Mouse (Mus musculus) 3134 (cell line): Measurements from ENCODE around the gene Tigit.

Experiments
- DNase-seq: peaks from one replicate; pipeline ENCODE4 v3.0.0-alpha.2; 2011; ENCODE audit warnings: low spot score; ENCODE audit not compliant: insufficient read length; ENCODE audit errors: extremely low read depth

Tigit gene

DNA sequence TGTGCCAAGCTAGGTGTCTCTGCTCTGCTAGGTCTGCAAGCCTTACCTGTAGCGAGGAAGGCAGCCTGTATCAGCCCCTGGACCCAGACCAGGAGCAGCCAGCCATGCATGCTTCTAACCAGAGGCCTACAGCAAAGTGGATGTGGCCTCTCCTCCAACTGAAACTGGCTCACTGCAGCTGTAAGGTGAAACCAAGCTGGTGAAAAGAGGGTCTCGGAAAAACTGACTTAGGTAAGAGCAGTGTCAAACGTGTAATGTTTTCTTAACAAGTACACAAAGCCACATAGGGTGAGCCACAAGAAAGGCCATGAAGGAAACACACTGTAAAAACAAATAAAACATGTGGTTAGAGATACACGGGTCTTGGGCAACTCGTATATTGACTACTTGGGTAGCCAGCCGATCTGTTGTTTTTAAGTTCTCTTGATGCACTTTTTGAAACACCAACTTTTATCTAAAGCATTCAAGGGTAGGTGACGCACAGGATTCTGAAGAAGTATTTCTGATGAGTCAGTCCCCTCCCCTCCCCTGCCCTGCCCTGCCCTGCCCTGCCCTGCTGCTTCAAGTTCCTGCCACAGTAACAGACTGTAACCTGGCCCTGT, at the start of gene Tigit:
Gene Tigit (minus strand): TSS at position 169 of the 602 bp plus-strand sequence.
- DNase-seq, result peak; percentile 77

- no peak for DNase-seq
Measured at GRCm38 (mm10) chr16:43711361-43711760, 47.4 kb upstream of the Tigit start.

- DNase-seq, result no peak
Measured at GRCm38 (mm10) chr16:43710651-43711050, 46.7 kb upstream of the Tigit start.

- DNase-seq, result no peak
Measured at GRCm38 (mm10) chr16:43710134-43710475, 46.2 kb upstream of the Tigit start.

DNA sequence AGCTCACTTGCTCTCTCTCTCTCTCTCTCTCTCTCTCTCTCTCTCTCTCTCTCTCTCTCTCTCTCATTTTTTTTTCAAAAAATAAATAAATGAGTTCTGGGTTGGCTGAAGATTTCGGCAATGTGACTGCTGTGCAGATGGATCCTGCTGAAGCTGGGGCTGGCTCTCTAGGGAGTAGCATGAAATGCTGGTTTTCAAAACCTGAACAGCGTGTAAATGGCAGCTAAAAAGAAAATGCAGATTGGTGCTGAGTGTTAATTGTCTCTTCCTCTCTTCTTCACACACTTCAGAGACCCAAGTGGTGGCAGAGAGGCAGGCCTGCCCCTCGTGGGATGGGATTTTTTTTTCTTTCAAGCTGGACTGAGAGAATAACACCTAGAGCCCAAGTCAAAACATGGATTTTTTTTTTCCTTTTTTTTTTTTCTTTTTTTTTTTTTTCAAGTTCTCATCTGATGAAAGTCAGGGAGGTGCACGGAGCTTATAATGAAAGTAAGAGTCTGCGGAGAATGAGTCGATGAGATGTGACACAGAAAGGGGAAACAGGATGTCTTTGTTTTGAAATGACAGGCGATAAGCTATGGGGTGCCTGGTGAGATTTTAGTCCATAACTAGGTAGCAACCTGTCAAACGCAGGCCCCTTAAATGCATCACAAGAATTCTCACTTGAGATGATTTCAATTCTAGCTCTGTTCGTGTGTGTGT, 45.6 kb upstream of the Tigit start:
- no peak for DNase-seq

GRCm38 (mm10) chr16:43709062-43709413, 45.1 kb upstream of the Tigit start:
- no peak for DNase-seq

DNA sequence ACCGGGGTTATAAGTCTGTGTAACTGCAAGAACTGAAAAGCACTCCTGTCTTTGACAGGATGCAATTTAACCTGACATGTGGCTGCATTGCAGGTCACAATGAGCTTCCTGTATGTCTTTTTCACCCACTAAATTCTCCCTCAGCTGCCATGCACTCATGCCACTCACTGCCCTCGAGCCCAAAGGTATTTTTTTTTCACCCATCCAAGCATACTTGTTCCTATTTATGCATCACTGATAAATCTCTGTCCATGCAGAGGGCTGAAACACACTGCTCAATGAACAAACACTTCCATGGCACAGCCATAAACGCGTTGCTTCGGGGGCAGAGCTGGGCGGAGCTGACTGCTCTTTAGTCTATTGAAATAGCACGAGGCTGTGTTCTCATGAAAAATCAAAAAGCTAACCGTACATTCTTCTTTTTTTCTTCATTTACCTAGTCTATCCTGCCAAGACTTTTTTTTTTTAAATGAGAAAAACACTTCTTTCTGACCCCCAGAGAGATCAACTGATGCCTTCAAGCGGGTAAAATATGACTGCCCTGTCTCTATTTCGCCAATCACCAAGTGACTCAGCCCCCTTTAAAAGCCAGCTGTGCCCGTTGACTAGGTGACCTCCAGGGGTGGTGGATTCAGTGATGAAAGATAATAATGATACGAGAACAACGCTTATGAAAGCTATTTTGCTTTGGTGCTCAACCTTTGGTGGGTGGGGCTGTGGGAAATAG, 44.6 kb upstream of the Tigit start:
- no peak for DNase-seq

- peak; percentile 74 for DNase-seq
Measured at GRCm38 (mm10) chr16:43701765-43702504, 38.0 kb upstream of the Tigit start.

GRCm38 (mm10) chr16:43700575-43700974, 36.6 kb upstream of the Tigit start:
- DNase-seq, result peak; percentile 71

GRCm38 (mm10) chr16:43698735-43699649, 35.0 kb upstream of the Tigit start:
- DNase-seq, result peak; percentile 92

DNA sequence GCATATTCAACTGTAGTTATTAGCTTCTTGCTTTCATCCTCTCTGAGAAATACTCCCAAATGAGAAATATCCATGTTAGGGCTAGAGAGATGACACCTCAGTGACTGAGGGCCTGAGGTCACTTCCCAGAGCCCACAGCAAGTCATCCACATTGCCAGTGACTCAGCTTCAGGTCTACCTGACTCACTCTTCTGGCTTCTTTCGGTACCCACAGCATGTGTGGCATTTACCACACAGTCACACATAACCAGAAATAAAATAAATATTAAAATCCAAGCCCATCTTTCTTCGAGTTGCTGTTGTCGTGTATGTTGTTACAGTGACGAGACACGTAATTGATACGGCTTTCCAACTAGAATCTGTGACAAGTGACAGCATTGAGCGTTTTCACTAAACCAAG, 33.8 kb upstream of the Tigit start:
- DNase-seq, result peak; percentile 69

DNA sequence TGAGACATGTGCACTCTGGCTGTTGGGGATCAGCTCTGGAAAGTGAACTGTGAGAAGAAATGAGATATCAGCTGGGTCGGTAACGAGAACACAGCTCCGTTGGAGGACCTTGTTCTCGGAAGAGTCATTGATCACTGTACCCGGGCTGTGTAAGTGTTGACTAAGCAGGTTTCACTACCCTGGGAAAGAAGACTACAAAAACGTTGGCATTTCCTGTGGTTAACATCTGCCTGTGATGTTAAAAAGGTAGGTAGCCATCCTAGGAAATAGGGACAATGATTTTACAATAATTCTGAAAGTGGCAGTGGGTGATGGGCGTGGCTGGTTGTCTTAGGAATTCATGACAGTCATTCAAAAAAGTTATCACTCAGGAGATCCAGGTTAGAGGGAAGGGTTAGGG, 31.9 kb upstream of the Tigit start:
- no peak for DNase-seq

GRCm38 (mm10) chr16:43694104-43694503, 30.2 kb upstream of the Tigit start:
- no peak for DNase-seq

GRCm38 (mm10) chr16:43692611-43693010, 28.7 kb upstream of the Tigit start:
- no peak for DNase-seq

DNA sequence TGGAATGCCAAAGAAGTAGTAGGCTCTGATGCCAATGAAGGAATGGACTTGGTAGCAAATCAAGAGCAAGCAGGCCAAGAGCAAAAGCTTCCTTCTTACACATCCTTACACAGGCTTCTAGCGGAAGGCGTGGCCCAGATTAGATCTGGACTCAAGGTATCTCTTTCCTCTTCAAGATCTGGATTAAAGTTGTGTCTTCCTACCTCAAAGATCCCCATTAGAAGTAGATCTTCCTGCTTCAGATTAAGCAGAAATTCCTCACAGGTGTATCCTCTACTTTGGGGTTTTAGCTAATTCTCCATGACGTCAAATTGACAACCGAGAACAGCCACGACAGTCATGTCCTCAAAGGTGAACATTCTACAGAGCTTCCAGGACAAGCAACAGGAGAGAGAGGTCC, 27.8 kb upstream of the Tigit start:
- DNase-seq, result no peak

- no peak for DNase-seq
Measured at GRCm38 (mm10) chr16:43690912-43691311, 27.0 kb upstream of the Tigit start.

DNA sequence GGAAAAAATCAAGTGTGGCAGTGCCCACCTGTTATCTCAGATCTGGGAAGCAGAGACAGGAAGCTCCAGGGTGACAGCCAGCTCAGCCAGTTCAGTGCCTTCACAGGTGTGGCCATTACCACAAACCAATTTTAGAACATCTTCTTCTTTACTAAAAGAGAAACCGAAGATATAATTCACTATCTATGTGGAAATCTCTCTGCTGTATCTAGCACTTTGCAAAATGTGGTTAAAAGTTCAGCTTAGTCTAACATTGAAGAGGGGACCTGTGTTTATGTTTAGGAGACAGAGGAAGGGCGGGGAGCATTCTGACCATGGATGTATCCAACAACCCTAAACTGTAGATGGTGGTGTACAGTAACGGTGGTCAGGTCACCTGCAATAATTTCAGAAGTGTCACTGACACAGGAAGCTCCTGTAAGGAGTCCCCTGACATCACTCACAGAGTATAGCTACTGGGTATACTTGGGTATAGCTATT, 26.3 kb upstream of the Tigit start:
- no peak for DNase-seq

DNA sequence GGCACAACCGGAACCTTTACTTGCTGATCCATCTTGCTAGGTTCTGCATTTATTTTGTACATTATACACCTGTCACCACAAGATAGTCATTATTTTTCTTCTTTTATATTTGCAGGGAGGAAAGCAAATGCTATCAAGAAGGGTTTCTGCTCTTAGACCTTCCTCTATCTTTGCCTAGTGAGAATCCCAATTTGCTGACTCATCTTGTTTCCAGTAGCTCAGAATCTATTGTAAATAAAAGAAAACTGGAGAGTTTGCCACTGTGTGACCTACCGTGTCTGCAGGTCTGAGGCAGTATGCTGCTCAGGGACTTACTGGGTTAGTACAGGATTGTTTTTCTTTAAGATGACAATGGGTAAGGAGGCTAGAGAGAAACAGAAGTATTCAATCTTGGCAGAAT, 24.0 kb upstream of the Tigit start:
- no peak for DNase-seq

DNA sequence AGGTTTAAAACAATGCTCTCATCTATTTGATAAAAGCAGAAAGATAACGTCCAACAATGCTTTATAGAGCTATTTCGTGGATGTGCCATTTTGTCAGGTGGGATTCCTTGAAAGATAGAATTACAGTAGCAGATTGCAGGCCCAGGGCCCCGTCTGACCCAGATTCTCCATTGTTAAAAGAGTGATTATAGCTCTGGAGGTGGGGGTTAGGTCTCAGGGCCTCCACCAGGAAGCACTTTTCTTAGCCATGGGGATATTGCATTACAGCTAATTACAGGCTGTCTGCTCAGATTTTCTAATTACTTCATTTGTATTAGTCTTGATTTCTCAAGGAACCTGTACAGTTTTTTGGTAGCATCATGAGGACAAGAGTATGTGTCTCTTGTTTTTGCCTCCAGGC, 10.5 kb upstream of the Tigit start:
- DNase-seq, result no peak

GRCm38 (mm10) chr16:43672697-43673096, 8.8 kb upstream of the Tigit start:
- no peak for DNase-seq
